Mouse (Mus musculus): ENCODE measurements around the gene Irf9.

The Irf9 gene

DNA sequence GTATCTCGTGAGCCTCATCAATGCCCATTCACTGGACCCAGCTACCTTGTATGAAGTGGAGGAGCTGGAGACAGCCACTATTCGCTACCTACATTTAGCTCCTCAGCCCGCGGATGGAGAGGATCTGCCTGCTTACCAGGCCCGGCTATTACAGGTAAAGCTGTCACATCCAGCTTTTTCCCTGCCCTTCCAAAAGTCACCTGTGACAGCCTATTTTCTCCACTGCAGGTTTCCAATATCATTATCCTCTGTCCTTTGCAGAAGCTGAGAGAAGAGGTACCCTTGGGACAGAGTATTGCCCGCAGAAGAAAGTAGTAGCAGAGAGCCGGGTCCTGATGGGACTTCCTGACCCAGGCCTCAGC lies at the start of gene Irf9:
Gene Irf9, plus strand, starts transcription at position 301 of the 362 bp plus-strand sequence.
- DNase-seq: no peak

DNA sequence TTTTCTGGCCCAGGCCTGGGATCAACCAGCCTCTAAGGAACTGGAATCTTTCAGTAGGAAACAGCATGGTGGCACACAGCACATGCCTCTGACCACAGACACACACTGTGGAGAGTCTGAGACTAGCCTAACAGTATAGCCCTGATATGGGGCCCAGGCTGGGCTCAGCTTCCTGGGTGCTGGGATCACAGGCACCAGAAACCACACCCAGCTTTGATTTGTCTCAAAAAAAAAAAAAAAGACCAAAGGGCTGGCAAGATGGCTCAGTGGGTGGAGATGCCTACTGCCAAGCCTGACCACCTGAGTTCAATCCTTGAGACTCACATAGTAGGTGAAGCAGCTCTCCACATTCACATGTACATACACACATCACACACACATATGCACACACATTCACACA lies 48.7 kb upstream of the Irf9 start:
- DNase-seq: no peak

DNA sequence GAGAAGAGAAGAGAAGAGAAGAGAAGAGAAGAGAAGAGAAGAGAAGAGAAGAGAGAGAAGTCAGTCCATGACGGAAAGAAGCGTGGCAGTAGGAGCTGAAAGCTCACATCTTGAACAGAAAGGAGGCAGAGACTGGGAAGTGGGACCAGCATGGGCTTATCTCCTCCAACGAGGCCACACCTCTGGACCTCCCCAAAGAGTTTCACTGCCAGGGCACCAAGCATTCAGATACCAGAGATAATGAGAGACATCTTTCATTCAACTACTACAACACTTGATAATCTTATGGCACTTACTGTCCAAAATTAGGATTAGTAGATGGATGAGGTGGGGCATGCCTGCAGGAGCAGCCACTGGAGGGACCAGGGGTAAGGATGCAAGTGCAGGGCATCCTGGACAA lies 47.6 kb upstream of the Irf9 start:
- no peak for DNase-seq

DNA sequence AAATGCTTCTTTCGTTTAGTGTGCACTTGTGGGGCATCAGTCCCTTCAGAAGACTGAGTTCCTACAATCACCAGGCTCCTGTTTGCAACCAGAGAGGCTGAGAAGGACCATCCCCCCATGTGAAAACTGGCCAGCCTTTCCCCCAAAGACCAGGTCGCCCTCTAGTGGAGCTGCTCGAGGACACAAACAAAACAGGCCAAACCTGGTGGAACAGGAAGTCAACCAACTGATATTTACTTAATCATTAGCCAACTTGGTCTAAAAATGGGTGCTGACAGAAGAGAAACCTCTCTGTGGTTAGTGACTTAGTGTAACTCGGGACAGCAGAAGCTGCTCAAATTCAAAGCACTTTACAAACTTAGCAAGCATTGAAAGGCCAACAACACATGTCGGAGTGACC lies 46.4 kb upstream of the Irf9 start:
- DNase-seq: peak; percentile 90 to 93

DNA sequence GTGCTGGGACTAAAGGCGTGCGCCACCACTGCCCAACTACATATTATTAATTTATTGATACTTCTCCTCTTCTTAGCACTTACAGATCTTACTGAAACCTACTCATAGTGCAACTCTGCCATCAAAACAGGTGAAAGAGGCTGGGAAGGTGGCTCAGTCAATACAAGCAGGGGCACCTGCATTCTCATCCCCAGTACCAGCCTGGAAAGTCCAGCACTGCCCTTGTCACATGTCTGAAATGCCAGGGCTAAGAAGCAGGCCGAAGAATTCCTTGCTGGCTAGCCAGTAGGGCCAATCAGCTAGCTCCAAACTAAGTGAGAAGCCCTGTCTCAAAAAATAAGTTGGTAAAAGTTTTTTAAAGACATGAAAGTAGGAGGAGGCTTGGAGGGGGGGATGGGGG lies 45.8 kb upstream of the Irf9 start:
- peak; percentile 43 to 44 for DNase-seq

DNA sequence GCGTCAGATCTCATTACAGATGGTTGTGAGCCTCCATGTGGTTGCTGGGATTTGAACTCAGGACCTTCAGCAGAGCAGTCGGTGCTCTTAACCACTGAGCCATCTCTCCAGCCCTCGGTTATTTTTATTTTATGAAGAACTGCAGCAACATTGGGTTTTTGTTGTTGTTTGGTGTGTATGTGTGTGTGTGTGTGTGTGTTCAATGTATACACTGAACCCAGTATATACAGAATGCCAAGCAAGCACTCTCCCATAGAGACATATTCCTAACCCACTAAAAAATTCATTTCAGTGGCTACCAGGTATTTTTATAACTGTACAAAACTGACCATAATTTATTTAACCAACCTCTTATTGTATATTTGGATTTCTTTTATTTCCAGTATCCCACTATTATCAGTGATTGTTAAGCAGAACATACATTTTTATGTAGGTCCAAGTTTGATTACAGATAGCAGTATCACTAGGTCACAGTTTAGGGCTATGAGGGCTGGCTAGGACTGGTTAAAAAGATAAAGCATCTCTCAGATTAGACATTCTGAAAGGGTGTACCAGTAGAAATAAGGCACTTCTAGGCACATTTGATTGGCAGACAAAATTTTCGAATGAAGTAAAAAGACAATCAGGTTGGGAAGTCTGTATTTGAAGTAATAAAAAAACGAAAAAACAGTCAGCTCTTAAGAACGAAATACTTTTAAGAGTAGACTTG lies 44.5 kb upstream of the Irf9 start:
- DNase-seq: no peak

DNA sequence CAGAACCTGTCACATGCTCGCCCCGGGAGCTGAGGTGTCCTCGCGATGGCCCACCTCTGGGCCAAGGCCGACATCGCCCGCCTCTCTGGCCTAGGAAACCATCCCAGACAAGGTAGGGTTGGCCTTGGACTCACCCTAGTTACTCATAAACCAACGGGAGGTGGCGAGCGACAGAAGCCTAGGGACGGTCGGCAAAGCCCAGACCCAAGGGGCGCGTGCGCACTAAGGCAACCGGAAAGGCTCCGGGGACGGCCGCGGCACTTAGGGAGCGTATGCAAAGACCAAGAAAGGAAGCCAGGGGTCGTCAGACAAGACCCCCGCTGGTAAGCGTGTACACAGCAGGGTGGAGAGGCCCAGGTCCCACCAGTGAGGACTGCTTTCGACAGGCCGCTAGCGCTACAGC lies 43.6 kb upstream of the Irf9 start, which contains the start of gene Dcaf11:
Gene Dcaf11, plus strand, starts transcription at position 208 of the 403 bp plus-strand sequence.
- DNase-seq: peak; percentile 96 to 97

DNA sequence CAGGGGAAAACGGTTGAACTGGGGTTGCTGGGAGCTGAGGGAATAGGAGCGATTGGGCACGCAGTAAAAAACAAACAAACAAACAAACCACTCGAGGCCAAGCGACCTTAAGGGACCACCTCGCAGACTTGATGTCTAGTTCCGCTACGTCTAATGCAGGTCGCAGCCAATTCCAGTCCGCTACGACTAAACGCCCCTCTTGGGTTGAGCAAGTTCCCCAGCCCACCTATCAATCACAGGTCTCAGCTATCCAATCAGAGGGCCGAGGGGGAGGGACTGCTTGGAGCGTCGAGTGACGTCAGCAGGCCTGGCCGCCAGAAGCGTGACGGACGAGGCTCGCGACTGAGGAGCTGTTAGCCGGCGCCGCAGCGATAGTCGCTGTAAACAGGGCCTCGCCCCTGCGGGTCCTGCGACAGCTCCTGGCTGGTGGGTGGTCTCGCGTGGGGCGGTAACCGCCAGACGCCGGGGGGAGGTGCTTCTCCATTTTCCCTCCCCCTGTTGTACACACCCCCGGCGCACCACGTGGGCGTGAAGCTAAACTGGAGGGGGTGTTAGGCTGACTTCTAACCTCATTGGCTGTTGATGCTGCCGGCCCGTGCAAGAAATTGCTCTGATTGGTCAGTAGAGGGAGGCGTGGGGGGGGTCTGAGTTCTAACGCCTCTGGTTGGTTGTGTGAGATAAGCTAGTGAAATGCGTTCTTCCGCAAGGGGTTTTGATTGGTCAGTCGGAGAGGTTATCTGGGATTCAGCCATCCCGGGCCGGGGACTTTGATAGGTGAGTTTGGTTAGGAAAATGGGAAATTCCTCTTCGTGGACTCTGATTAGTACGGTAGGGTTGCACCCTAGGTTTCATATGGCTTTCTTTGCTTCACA lies 42.9 kb upstream of the Irf9 start, which contains the start of gene A730061H03Rik:
Gene A730061H03Rik, minus strand, starts transcription at position 205 of the 872 bp plus-strand sequence.
- peak; percentile 99 to 100 for DNase-seq

DNA sequence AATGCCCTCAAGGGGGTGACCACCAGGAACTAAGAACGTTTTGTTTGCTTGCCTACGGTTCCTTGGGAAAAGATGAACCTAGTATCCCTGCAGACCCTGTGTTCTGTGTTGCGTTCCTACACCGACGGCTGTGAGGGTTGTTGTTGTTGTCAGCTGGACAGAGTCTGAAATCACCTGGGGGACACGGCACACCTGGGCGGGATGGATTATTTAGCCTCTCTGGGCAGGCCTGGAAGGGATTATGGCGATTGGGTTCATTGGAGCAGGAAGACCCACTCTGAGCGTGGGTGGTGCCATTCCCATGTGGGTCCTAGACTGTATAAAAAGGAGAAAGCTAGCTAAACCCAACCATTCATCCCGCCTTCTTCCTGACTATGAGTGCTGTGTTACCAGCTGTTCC lies 41.5 kb upstream of the Irf9 start:
- peak in 1 of 2 experiments; percentile 38 for DNase-seq

DNA sequence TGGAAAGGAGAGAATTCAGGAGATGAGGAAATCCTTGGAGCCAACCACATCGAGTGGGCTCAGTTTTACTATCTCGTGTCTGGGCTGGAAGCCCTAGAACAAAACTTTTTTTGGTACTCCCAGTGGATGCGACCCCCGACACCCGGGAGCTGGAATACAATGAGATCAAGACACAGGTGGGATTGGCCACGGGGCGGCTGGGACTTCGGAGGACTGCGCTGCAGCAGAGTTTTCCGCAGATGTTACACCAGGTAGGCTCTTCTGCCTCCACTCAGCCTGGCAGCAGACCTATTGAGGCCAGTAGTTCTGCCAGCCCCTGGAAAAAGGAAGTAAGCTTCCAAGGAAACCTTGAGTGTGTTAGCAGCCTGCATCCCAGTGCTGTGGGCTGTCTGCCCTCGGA lies 40.1 kb upstream of the Irf9 start:
- DNase-seq: no peak

DNA sequence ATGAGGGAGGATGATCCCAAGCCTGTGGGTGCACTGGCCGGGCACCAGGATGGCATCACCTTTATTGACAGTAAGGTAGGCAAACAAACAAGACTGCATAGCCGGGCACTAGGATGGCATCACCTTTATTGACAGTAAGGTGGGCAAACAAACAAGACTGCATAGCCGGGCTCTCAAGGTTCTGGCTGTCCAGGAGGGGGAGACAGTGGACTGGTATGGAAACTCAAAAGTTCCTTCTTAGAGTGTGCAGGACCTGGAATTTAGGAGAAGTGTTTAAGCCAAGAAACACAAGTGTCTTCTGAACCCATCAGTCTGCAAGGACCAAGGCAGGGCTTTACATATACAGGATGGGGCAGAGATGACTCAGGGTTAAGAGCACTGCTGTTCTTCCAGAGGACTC lies 37.6 kb upstream of the Irf9 start:
- DNase-seq: peak in 1 of 2 experiments; percentile 40

DNA sequence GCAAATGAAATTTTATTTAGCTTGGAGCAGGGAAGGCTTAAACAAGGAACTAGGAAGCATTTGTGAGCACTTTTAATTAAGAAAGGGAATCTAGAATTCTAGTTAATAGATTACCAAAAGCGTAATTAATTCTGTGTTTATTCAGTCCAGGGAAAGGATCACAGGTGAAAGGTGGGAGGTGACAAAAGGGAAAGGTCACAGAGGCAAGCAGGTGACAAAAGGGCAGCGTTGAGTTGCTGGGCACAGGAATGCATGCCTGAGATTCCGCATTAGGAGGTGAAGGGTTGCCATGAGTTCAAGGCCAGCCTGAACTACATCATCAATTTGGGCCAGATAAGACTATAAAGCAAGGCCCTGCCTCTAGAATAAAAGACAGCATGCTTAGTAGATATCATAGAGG lies 35.9 kb upstream of the Irf9 start:
- DNase-seq: peak; percentile 53 to 69

DNA sequence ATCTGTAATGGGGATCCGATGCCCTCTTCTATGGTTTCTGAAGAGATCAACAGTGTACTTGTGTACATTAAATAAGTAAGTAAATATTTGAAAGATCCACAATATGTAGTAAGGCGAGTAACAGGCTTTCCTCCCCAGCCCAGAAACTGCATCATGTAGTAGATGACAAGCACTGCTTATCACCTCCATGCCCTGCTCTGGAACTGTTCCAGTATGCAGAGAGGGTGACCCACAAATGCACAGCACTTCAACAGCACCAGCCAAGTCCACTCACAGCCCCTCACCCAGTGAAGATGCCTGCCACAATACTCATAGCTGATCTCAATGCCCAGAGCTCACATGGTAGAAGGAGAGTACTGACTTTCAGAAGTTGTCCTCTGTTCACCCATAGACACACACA lies 32.8 kb upstream of the Irf9 start:
- DNase-seq: no peak

DNA sequence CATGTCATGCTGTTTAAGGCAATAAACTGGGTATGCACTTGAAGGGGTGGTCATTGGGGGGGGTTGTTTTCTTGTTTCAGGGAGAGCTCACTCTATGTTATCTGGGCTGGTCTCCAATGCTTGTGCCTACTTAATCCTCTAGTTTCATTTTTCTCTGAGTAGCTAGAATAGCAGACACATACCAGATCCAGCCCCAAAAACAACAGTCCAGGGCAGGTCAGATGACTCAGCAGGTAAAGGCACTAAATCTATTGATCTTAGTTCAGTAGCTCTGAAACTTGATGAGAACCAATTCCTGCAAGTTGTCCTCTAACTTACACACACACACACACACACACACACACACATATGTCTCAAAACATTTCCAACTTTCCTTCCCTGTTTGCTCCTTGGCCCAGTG lies 31.6 kb upstream of the Irf9 start:
- DNase-seq: no peak

DNA sequence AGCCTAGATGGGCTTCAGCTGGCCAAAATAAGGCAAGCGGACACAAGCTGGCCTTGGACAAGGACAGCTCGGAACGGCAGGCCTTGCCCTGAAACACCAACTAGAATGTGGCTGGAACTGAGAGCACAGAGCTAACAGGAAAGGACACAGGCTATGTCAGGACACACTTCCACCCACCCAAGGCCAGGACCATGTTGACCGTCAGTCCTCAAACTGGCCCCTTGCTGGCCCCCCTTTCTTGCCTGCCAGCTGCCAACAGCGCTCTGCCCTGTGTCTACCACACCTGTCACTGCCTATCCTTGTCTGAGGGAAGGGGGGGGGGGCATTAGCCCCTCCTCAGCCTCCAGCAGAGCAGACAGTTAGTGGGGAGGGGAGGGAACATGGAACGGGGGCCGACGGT lies 28.1 kb upstream of the Irf9 start, which contains the start of gene Fitm1:
Gene Fitm1, plus strand, starts transcription at position 316 of the 400 bp plus-strand sequence.
- no peak for DNase-seq

DNA sequence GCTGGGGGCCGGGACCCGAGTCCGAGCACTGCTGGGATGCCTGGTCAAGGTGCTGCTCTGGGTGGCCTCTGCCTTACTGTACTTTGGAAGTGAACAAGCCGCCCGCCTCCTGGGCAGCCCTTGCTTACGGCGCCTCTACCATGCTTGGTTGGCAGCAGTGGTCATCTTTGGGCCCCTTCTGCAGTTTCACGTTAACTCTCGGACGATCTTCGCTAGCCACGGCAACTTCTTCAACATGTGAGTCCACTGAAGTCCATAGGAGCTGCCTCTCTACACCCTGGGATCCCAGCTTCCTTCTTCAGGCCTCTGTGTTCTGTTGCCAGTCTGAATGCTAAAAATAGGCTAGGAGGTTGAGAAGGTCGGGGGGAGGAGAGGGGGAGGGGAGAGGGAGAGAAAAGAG lies 27.7 kb upstream of the Irf9 start:
- DNase-seq: peak; percentile 66 to 70

DNA sequence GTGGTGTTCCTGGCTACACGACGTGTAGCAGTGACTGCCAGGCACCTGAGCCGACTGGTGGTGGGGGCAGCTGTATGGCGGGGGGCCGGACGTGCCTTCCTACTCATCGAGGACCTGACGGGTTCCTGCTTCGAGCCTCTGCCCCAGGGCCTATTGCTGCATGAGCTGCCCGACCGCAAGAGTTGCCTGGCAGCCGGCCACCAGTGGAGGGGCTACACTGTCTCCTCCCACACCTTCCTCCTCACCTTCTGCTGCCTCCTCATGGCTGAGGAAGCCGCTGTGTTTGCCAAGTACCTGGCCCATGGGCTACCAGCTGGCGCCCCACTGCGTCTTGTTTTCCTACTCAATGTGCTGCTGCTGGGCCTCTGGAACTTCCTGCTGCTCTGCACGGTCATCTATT lies 27.0 kb upstream of the Irf9 start:
- DNase-seq: peak in 1 of 2 experiments; percentile 60

DNA sequence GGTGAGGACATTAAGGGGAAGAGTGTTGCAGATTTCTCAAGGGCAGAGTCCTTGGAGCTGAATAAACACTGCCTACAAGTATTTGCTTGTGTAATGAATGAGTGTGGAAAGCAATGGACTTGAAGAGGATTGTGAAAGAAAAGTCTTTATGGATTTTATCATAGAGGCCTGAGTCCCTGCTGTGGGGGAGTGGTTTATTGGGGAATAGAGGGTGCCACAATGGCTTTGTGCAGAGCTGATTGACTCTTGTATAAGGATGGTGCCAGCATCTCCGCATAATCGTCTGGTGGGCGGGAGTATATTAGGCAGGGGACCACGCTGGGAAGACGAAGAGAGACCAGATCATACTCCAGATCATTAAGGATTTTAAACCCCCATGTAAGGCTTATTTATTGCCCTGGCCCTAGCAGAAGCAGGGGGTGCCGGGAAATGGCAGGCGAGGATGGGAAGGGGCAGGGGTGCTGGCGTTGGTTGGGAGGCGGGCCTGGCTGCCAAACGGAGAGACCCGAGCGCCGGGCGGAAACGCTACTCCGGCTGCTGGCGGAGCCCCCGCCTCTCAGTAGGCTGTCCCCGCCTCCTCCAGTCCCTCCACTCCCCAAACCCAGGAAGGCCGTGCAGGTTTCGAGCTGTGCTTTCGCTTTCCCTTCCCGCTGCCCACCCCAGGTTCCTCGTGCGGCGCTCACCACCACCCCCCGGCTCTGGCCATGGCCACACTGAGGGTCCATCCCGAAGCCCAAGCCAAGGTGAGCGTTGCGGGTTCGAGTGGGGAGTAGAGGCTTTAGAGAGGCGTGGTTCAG lies 25.3 kb upstream of the Irf9 start, which contains the start of gene Psme1:
Gene Psme1, plus strand, starts transcription at position 253 of the 797 bp plus-strand sequence.
- peak; percentile 85 to 89 for DNase-seq

DNA sequence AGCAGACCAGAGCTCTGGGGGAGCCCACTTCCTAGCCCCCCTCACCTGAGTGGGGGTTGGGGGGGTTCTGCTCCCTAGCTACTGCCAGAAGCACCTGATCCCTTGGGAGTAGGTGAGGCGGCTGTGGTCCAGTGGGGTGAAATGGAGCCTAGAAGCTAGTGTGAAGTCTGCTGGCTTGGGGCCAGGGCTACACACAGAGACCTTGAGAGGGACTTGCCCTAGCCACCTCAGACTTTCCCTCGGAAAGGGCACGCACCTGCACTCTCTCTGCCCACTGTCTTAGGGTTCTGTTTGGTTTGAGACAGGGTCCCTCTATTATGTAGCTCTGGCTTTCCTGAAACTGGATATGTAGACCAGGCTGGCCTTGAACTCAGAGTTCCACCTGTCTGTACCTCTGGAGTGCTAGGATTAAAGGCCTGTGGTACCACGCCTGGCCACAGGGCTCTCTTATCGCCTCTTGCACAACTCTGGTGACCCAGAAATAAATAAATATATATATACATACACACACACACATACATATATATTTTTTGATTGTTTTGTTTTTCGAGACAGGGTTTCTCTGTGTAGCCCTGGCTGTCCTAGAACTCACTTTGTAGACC lies 24.6 kb upstream of the Irf9 start:
- peak; percentile 73 to 87 for DNase-seq

DNA sequence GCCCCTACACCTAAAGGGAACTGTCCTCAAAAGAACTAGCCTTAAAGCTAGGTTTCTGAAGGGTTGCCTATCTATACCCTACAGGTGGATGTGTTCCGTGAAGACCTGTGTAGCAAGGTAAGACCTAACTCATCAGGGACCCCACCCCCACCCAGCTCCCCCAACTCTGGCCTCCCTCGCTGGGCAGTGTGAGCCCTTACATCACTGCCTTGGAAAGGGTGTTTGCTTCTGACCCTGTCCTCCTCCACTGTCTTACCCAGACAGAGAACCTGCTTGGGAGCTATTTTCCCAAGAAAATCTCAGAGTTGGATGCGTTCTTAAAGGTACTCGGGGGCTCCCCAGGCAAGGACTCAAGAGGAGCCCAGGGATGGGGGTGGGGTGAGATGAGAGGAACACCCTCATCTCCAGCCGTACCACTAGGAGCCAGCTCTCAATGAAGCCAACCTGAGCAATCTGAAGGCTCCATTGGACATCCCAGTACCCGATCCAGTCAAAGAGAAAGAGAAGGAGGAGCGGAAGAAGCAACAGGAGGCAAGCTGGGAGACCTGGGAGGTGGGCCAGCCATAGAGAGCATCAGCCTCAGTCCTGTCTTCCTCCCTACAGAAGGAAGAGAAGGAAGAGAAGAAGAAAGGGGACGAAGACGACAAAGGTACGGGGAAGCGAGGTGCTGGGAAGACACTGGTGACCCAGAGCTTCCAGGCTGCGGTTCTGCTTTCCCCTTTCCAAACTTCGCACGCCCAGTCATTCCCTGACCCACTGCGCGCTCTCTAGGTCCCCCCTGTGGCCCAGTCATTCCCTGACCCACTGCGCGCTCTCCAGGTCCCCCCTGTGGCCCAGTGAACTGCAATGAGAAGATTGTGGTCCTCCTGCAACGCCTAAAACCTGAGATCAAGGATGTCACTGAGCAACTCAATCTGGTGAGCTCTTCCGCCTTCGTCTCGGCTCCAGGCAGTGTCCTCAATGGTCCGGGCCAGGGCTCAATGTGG lies 23.6 kb upstream of the Irf9 start:
- no peak for DNase-seq

DNA sequence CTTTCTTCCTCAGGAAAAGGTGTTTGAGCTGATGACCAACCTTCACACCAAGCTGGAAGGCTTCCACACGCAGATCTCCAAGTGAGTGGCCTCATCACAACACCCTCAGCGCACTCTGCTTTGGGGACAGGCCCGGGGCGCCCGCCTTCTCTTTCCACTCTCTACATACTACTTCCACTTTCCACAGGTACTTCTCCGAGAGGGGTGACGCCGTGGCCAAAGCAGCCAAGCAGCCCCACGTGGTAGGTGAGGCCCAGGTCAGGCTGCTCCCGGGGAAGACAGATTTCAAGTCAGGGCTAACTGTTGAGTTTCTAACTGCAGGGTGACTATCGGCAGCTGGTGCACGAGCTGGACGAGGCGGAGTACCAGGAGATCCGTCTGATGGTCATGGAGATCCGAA lies 22.6 kb upstream of the Irf9 start:
- DNase-seq: no peak
